Mouse (Mus musculus): ENCODE results near the gene Gm9999. TPM values are rescaled to one million over a fixed set of nuclear protein-coding genes. Genes with fewer than 3 reads are reported as not detected.
"Not testable (repeated sequence)": the region's sequence is repeated elsewhere in the genome, so short reads cannot be mapped to it uniquely, and the experiment has no call there.

Gene Gm9999
- polyA plus RNA-seq, 1 experiment from 2014 or later: not detected

DNA sequence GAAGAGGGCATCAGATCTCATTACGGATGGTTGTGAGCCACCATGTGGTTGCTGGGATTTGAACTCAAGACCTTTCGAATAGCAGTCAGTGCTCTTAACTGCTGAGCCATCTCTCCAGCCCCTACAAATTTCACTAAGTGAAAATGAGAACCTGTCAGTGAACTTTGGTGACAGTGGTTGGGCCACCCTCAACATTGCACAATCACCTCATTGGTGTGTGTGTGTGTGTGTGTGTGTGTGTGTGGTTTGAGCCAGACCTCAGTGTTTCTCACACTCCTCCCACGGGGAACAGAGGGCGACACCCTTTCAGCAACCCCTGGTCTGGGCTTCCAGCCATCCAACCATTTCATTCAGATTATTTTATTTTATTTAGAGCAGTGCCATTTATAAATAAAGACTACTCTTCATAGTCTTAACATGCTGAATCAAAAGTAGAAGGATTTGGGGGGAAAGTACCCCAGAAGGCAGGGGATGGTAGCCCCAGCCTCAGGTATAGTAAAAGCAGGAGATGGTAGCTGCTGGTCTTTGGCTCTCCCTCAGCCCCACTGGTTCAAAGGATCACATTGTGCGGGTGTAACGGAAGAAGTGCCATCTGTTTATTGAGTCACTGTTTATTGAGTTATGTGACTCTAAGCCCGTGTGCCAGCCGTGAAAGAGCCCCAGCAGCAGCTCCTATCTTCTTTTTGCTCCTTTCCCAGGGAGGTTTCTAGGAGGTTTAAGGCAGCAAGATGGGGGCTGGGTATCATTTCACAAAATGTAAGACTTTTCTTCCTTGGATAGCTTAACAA lies 2.5 kb downstream of the Gm9999 start:
- Histone ChIP-seq H3K4me2 (no peak overlapping the region), H3K36me3 (0 out of 2 replicates have a peak, but pooled peaks cover 5% of the 10 kb centered on the region), H3K27me3 (no peaks in the 10 kb centered on the region), H3K4me3 (no peak overlapping the region), H3K9ac (no peak overlapping the region), H3K4me1 (replicated peaks) (no peaks in the 10 kb centered on the region; the same call in 1 of the 2 replicates), H3K9me3 (no peaks in the 10 kb centered on the region), H3K27ac (replicated peaks) (0 out of 2 replicates have a peak overlapping the region, but pooled peaks have one; percentile 43)
- WGBS: 56% methylated on average over 8 of the region's 8 CpGs
- ATAC-seq (ENCODE audit: low read depth): no peak

GRCm38 (mm10) chr7:46986646-46987045 lies 3.3 kb downstream of the Gm9999 start:
- H3K9me3 ChIP-seq: no peaks in the 10 kb centered on the region
- H3K4me1 ChIP-seq (replicated peaks): no peaks in the 10 kb centered on the region; the same call in 1 of the 2 replicates
- peaks cover 11% of the 10 kb centered on the region for H3K36me3 ChIP-seq
- 54% methylated on average over 5 of the region's 5 CpGs for WGBS
- no peak overlapping the region for H3K4me3 ChIP-seq
- no peak overlapping the region for H3K4me2 ChIP-seq
- H3K9ac ChIP-seq: no peak overlapping the region
- no peak overlapping the region for H3K27ac ChIP-seq (replicated peaks)
- ATAC-seq (ENCODE audit: low read depth): no peak
- H3K27me3 ChIP-seq: no peaks in the 10 kb centered on the region

GRCm38 (mm10) chr7:46987073-46987472 lies 3.7 kb downstream of the Gm9999 start:
- Histone ChIP-seq H3K4me3 (no peak overlapping the region), H3K4me2 (no peak overlapping the region), H3K9me3 (no peaks in the 10 kb centered on the region), H3K36me3 (peaks cover 15% of the 10 kb centered on the region), H3K27me3 (no peaks in the 10 kb centered on the region), H3K4me1 (replicated peaks) (no peaks in the 10 kb centered on the region; the same call in 1 of the 2 replicates), H3K9ac (no peak overlapping the region), H3K27ac (replicated peaks) (no peak overlapping the region)
- WGBS: 66% methylated on average over 2 of the region's 2 CpGs
- no peak for ATAC-seq (ENCODE audit: low read depth)

DNA sequence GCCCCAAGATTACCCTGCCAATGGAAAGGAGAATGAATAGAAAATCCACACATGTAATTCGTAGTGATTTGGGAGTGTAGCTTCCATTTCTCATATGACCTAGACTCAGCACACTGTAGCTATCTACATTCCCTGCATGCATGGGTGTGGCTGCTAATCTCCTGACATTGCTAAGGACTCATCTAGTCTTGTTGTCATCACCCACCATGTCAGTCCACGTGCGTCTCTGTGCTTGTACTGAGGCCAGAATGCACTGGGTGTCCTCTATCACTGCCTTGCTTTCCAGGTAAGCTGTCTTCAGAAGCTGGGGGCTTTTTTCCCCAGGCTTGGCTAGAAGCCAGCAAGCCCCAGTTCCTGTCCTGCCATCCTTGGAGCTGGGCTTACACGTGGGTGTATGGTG lies 6.0 kb downstream of the Gm9999 start:
- 80% methylated on average over 4 of the region's 4 CpGs for WGBS
- not testable (repeated sequence) for ATAC-seq (ENCODE audit: low read depth); H3K4me3 ChIP-seq; H3K4me2 ChIP-seq; H3K27ac ChIP-seq (replicated peaks); H3K27me3 ChIP-seq; H3K4me1 ChIP-seq (replicated peaks); H3K9me3 ChIP-seq; H3K9ac ChIP-seq
- peaks cover 34% of the 10 kb centered on the region for H3K36me3 ChIP-seq

- 71% methylated on average over 8 of the region's 8 CpGs for WGBS
- H3K27me3 ChIP-seq: no peaks in the 10 kb centered on the region
- H3K27ac ChIP-seq (replicated peaks): no peak overlapping the region
- no peak overlapping the region for H3K9ac ChIP-seq
- no peaks in the 10 kb centered on the region for H3K9me3 ChIP-seq
- H3K4me2 ChIP-seq: no peak overlapping the region
- no peak for ATAC-seq (ENCODE audit: low read depth)
- H3K4me3 ChIP-seq: no peak overlapping the region
- no peaks in the 10 kb centered on the region for H3K4me1 ChIP-seq (replicated peaks)
- peaks cover 69% of the 10 kb centered on the region for H3K36me3 ChIP-seq
Measured at GRCm38 (mm10) chr7:46993079-46993478, 9.7 kb downstream of the Gm9999 start.

- Histone ChIP-seq H3K36me3 (peaks cover 77% of the 10 kb centered on the region), H3K9ac (no peak overlapping the region), H3K9me3 (no peaks in the 10 kb centered on the region), H3K4me3 (no peak overlapping the region), H3K4me2 (no peak overlapping the region), H3K4me1 (replicated peaks) (peaks cover 9% of the 10 kb centered on the region), H3K27me3 (no peaks in the 10 kb centered on the region), H3K27ac (replicated peaks) (no peak overlapping the region)
- no peak for ATAC-seq (ENCODE audit: low read depth)
- 97% methylated on average over 3 of the region's 3 CpGs for WGBS
Measured at GRCm38 (mm10) chr7:46995558-46995957, 12.2 kb downstream of the Gm9999 start.

DNA sequence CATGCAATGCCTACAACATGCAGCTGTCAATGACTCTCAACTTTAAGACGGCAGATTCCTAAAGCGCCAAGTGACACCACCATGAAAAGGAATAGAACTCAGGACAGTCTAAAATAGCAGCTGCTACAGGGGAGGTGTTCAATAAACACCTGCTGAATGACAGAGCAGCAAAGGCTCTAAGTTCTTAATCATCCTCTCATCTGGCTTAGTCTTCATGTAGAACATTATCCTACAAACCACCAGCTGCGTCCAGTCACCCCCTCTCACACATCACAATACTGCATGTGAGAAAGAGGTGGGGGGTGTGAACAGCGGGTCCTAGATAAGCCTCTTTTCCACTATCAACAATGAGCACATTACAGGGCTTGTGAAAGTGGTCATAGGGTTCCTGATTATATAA lies 13.6 kb downstream of the Gm9999 start:
- Histone ChIP-seq H3K4me2 (no peak overlapping the region), H3K27me3 (no peaks in the 10 kb centered on the region), H3K27ac (replicated peaks) (no peak overlapping the region), H3K9ac (no peak overlapping the region), H3K4me3 (no peak overlapping the region), H3K9me3 (no peaks in the 10 kb centered on the region), H3K4me1 (replicated peaks) (peaks cover 22% of the 10 kb centered on the region), H3K36me3 (peaks cover 67% of the 10 kb centered on the region)
- no peak for ATAC-seq (ENCODE audit: low read depth)
- 96% methylated on average over 4 of the region's 4 CpGs for WGBS

GRCm38 (mm10) chr7:46997644-46998395 lies 14.4 kb downstream of the Gm9999 start:
- Histone ChIP-seq H3K4me3 (no peak overlapping the region), H3K27me3 (no peaks in the 10 kb centered on the region), H3K27ac (replicated peaks) (no peak overlapping the region), H3K9ac (no peak overlapping the region), H3K4me2 (no peak overlapping the region), H3K36me3 (peaks cover 62% of the 10 kb centered on the region), H3K4me1 (replicated peaks) (peaks cover 30% of the 10 kb centered on the region), H3K9me3 (no peaks in the 10 kb centered on the region)
- WGBS: 88% methylated on average over 21 of the region's 21 CpGs
- ATAC-seq (ENCODE audit: low read depth): no peak

GRCm38 (mm10) chr7:46998942-46999341 lies 15.6 kb downstream of the Gm9999 start:
- no peak overlapping the region for H3K9ac ChIP-seq
- WGBS: 91% methylated on average over 2 of the region's 2 CpGs
- peaks cover 41% of the 10 kb centered on the region for H3K4me1 ChIP-seq (replicated peaks)
- H3K4me3 ChIP-seq: no peak overlapping the region
- H3K36me3 ChIP-seq: peaks cover 53% of the 10 kb centered on the region
- no peaks in the 10 kb centered on the region for H3K9me3 ChIP-seq
- H3K27ac ChIP-seq (replicated peaks): no peak overlapping the region
- H3K27me3 ChIP-seq: no peaks in the 10 kb centered on the region
- no peak overlapping the region for H3K4me2 ChIP-seq
- ATAC-seq (ENCODE audit: low read depth): no peak

- no peak overlapping the region for H3K4me2 ChIP-seq
- H3K4me1 ChIP-seq (replicated peaks): peaks cover 51% of the 10 kb centered on the region
- no peaks in the 10 kb centered on the region for H3K9me3 ChIP-seq
- H3K36me3 ChIP-seq: peaks cover 41% of the 10 kb centered on the region
- no peak overlapping the region; the same call in 1 of the 2 replicates for H3K9ac ChIP-seq
- no peak for ATAC-seq (ENCODE audit: low read depth)
- no peak overlapping the region for H3K4me3 ChIP-seq
- WGBS: 74% methylated on average over 8 of the region's 8 CpGs
- H3K27ac ChIP-seq (replicated peaks): no peak overlapping the region
- no peaks in the 10 kb centered on the region for H3K27me3 ChIP-seq
Measured at GRCm38 (mm10) chr7:46999983-47000643, 16.7 kb downstream of the Gm9999 start.

DNA sequence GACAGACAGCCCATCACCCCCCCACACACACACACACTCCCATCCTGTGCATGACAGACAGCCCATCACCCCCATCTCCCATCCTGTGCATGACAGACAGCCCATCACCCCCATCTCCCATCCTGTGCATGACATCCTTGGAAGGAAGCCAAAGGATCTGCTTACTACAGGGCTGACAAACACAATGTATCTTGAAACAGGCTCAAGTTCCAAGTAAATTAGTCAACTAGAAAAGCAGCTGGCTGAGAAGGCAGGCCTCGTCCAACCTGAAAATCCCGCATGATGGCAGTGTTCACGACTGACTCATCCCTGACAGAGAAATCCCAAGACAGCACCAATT lies 17.2 kb downstream of the Gm9999 start:
- peak; percentile 70 for ATAC-seq (ENCODE audit: low read depth)
- no peak overlapping the region; the same call in 1 of the 2 replicates for H3K9ac ChIP-seq

More for the DNA sequence above, 17.2 kb downstream of the Gm9999 start:
- H3K9me3 ChIP-seq: no peaks in the 10 kb centered on the region
- WGBS: 53% methylated on average over 3 of the region's 3 CpGs
- H3K4me1 ChIP-seq (replicated peaks): peaks cover 56% of the 10 kb centered on the region
- no peak overlapping the region for H3K4me3 ChIP-seq
- peaks cover 36% of the 10 kb centered on the region for H3K36me3 ChIP-seq
- no peak overlapping the region for H3K4me2 ChIP-seq
- H3K27me3 ChIP-seq: no peaks in the 10 kb centered on the region
- no peak overlapping the region for H3K27ac ChIP-seq (replicated peaks)
